Mouse (Mus musculus) intestine, embryonic 16.5 days (tissue): ENCODE results near the gene Nfkbia. TPM values are rescaled to one million over a fixed set of nuclear protein-coding genes. Genes with fewer than 3 reads are reported as not detected.

ENCODE experiments used
- ATAC-seq: fragments of 200-750 bp; cut with Nextera tagmentation; 2 replicates; pipeline ENCODE4 v1.8.0; 2017; ENCODE audit warnings: moderate TSS enrichment, moderate library complexity
- H3K27ac ChIP-seq: fragments of 300-500 bp; sonication (generic); 2 replicates; pipeline ENCODE4 v1.5.1; 2014; ENCODE audit warnings: mild to moderate bottlenecking, low read length
- H3K27me3 ChIP-seq: fragments of 300-500 bp; sonication (generic); replicated peaks from 2 replicates; pipeline ENCODE4 v1.6.1; 2014; ENCODE audit warnings: low read length, control low read depth, mixed read lengths; ENCODE audit not compliant: control insufficient read depth, insufficient read depth
- H3K36me3 ChIP-seq: fragments of 300-500 bp; sonication (generic); 2 replicates; pipeline ENCODE4 v1.6.1; 2014; ENCODE audit warnings: low read length, control low read depth; ENCODE audit not compliant: control insufficient read depth, insufficient read depth
- H3K4me1 ChIP-seq: fragments of 300-500 bp; sonication (generic); 2 replicates; pipeline ENCODE4 v1.6.1; 2014; ENCODE audit warnings: low read length, control low read depth, mixed read lengths; ENCODE audit not compliant: control insufficient read depth, insufficient read depth
- H3K4me2 ChIP-seq: fragments of 300-500 bp; sonication (generic); 2 replicates; pipeline ENCODE4 v1.6.1; 2014; ENCODE audit warnings: low read depth, low read length, control low read depth
- H3K4me3 ChIP-seq: fragments of 300-500 bp; sonication (generic); 2 replicates; pipeline ENCODE4 v1.5.1; 2014; ENCODE audit warnings: mild to moderate bottlenecking, low read length
- H3K9ac ChIP-seq: fragments of 300-500 bp; sonication (generic); 2 replicates; pipeline ENCODE4 v1.6.1; 2014; ENCODE audit warnings: low read depth, low read length
- H3K9me3 ChIP-seq: fragments of 300-500 bp; sonication (generic); 2 replicates; pipeline ENCODE4 v1.6.1; 2016; ENCODE audit warnings: low read length, control low read depth; ENCODE audit not compliant: control insufficient read depth
- WGBS: fragments of 180-500 bp; shearing (Covaris S2); extraction: QIAGEN DNeasy Blood & Tissue Kit; methylation state at CpG from one replicate; pipeline ENCODE4 v1.1.7; 2014; 5-methylcytosine and 5-hydroxymethylcytosine counted together
- polyA plus RNA-seq: library from polyadenylated mRNA; unstranded; fragments of >200 nt; fragmentation: Nextera tagmentation; extraction: Ambion mirVana; gene quantifications from 2 replicates; pipeline ENCODE4 v1.2.1, GENCODE M21; 2015

Gene Nfkbia
- polyA plus RNA-seq, 1 experiment from 2014 or later: 83.8 TPM

DNA sequence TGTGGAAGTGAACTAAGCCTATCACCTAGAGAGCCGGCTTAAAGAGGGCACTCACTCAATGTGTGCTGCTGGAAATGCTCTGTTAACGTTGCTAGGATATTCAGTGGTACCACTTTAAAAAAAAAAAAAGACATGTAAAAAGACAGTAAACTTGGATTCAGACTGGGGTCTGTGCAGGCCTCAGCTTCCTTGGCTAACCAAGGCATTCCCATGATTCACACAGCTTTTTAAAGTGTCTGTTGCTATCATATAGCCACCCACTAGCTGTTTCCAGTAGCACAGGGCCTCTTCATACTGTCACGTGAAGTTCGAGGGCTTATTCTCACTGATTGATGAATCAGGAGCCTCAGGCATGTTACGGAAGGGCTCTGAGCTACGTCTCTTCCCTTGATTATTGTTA, 30.0 kb downstream of the Nfkbia start:
- H3K27me3 ChIP-seq: no peaks in the 10 kb centered on the region
- H3K9ac ChIP-seq: no peak overlapping the region
- H3K4me1 ChIP-seq: peaks cover 27% of the 10 kb centered on the region
- whole genome bisulfite sequencing: 61% methylated on average over 6 of the region's 6 CpGs
- no peak overlapping the region for H3K4me2 ChIP-seq
- peak overlapping the region; percentile 71; the same call in 1 of the 2 replicates for H3K27ac ChIP-seq
- ATAC-seq: no peak
- H3K36me3 ChIP-seq: no peaks in the 10 kb centered on the region
- H3K9me3 ChIP-seq: no peaks in the 10 kb centered on the region
- H3K4me3 ChIP-seq: no peak overlapping the region

- H3K4me1 ChIP-seq: peaks cover 27% of the 10 kb centered on the region
- 54% methylated on average over 6 of the region's 6 CpGs for WGBS
Observed at GRCm38 (mm10) chr12:55461767-55462166, 30.7 kb downstream of the Nfkbia start.

GRCm38 (mm10) chr12:55460900-55461299, 31.5 kb downstream of the Nfkbia start:
- H3K4me3 ChIP-seq: no peak overlapping the region
- no peaks in the 10 kb centered on the region for H3K9me3 ChIP-seq
- peak overlapping the region; percentile 64; the same call in 1 of the 2 replicates for H3K27ac ChIP-seq
- WGBS: 57% methylated on average over 4 of the region's 4 CpGs
- H3K4me2 ChIP-seq: no peak overlapping the region
- no peak overlapping the region for H3K9ac ChIP-seq
- H3K36me3 ChIP-seq: no peaks in the 10 kb centered on the region
- no peaks in the 10 kb centered on the region for H3K27me3 ChIP-seq
- H3K4me1 ChIP-seq: peaks cover 31% of the 10 kb centered on the region
- ATAC-seq: no peak

More at GRCm38 (mm10) chr12:55461767-55462166, 30.7 kb downstream of the Nfkbia start:
- Histone ChIP-seq H3K27me3 (no peaks in the 10 kb centered on the region), H3K36me3 (no peaks in the 10 kb centered on the region), H3K9ac (no peak overlapping the region), H3K27ac (peak overlapping the region; percentile 64; the same call in 1 of the 2 replicates), H3K4me3 (no peak overlapping the region), H3K9me3 (no peaks in the 10 kb centered on the region), H3K4me2 (no peak overlapping the region)
- no peak for ATAC-seq

DNA sequence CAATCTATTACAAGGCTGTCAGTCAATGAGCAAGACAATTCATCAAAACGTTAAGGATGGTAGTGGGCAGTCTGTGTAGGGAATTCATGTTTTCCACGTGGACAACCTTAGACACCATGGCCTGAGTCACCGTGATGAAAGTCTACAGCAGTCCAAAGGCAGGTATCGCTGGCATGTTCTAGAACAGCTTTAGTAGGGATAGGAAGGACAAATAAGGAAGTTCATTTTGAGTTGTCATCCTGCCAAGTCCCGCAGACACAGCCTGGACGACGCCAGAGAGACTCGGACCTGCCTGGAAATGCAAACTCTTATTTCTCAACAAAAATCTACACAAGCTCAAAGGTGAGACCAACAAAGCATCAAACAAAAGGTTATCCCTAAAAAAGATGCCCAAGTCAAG, 32.7 kb downstream of the Nfkbia start:
- H3K4me3 ChIP-seq: no peak overlapping the region
- no peaks in the 10 kb centered on the region for H3K27me3 ChIP-seq
- no peak overlapping the region for H3K9ac ChIP-seq
- WGBS: 65% methylated on average over 8 of the region's 8 CpGs
- no peaks in the 10 kb centered on the region for H3K9me3 ChIP-seq
- H3K4me2 ChIP-seq: no peak overlapping the region
- H3K36me3 ChIP-seq: no peaks in the 10 kb centered on the region
- peaks cover 25% of the 10 kb centered on the region for H3K4me1 ChIP-seq
- no peak overlapping the region for H3K27ac ChIP-seq
- no peak for ATAC-seq

- no peaks in the 10 kb centered on the region for H3K36me3 ChIP-seq
- H3K9ac ChIP-seq: no peak overlapping the region
- H3K9me3 ChIP-seq: no peaks in the 10 kb centered on the region
- H3K27me3 ChIP-seq: no peaks in the 10 kb centered on the region
- H3K4me1 ChIP-seq: peaks cover 16% of the 10 kb centered on the region
- H3K4me3 ChIP-seq: no peak overlapping the region
- no peak overlapping the region for H3K27ac ChIP-seq
- H3K4me2 ChIP-seq: no peak overlapping the region
- no peak for ATAC-seq
- 88% methylated on average over 5 of the region's 5 CpGs for WGBS
Observed at GRCm38 (mm10) chr12:55456893-55457292, 35.6 kb downstream of the Nfkbia start.

GRCm38 (mm10) chr12:55456136-55456535, 36.3 kb downstream of the Nfkbia start:
- no peak for ATAC-seq
- no peak overlapping the region for H3K27ac ChIP-seq
- H3K4me1 ChIP-seq: peaks cover 10% of the 10 kb centered on the region; the same call in 1 of the 2 replicates
- H3K4me3 ChIP-seq: no peak overlapping the region
- no peaks in the 10 kb centered on the region for H3K36me3 ChIP-seq
- no peaks in the 10 kb centered on the region for H3K27me3 ChIP-seq
- H3K9me3 ChIP-seq: no peaks in the 10 kb centered on the region
- WGBS: 77% methylated on average over 3 of the region's 3 CpGs
- H3K4me2 ChIP-seq: no peak overlapping the region
- H3K9ac ChIP-seq: no peak overlapping the region

GRCm38 (mm10) chr12:55455206-55455605, 37.2 kb downstream of the Nfkbia start:
- peaks cover 13% of the 10 kb centered on the region; the same call in 1 of the 2 replicates for H3K4me1 ChIP-seq
- H3K4me3 ChIP-seq: no peak overlapping the region
- H3K9ac ChIP-seq: no peak overlapping the region
- no peak for ATAC-seq
- WGBS: 82% methylated on average over 9 of the region's 10 CpGs
- H3K9me3 ChIP-seq: no peaks in the 10 kb centered on the region
- H3K27me3 ChIP-seq: no peaks in the 10 kb centered on the region
- H3K4me2 ChIP-seq: no peak overlapping the region
- H3K27ac ChIP-seq: no peak overlapping the region
- H3K36me3 ChIP-seq: no peaks in the 10 kb centered on the region

DNA sequence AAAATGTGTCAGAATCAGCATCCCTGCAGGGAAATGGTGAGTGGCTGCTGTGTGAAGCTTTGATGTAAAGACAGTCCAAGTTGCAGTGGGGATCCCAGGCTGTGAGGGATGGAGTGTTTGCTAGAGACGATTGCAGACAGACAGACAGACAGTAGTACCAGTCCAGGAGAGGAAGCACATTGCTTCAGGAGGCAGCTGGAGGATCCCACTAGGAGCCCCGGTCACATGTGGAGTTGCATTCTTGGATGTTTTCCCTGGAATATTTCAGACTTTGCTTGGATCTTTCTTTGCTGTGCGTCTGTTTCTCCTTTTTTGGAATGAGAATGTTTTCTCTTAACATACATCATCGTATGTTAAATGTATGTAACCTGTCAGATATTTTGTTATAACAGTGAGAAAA, 38.5 kb downstream of the Nfkbia start:
- Histone ChIP-seq H3K4me3 (no peak overlapping the region), H3K27me3 (no peaks in the 10 kb centered on the region), H3K4me2 (no peak overlapping the region), H3K9me3 (no peaks in the 10 kb centered on the region), H3K36me3 (no peaks in the 10 kb centered on the region), H3K27ac (no peak overlapping the region), H3K9ac (no peak overlapping the region), H3K4me1 (peaks cover 14% of the 10 kb centered on the region; the same call in 1 of the 2 replicates)
- WGBS: 48% methylated on average over 4 of the region's 4 CpGs
- no peak; the same call in 1 of the 2 replicates for ATAC-seq

DNA sequence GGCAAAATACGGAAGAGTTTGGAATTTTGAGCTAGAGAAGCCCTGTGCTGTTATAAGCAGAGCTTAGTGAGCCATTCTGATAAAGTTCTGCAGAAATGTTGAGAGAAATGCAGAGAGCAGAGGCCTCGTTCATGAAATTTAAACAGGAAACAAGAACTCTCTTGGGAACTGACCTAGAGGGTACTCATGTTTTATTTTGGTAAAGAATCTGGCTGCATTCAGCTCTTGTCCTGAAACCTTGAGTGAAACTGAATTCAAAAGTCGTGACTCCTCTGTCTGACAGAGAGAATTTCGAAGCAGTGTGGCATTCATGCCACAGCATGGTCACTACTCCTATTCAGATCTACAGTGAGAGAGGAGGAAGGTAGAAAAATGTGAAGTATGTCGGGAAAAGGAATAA, 39.6 kb downstream of the Nfkbia start:
- H3K9ac ChIP-seq: no peak overlapping the region
- H3K36me3 ChIP-seq: no peaks in the 10 kb centered on the region
- H3K9me3 ChIP-seq: no peaks in the 10 kb centered on the region
- H3K27ac ChIP-seq: peak overlapping the region; percentile 7
- no peak overlapping the region for H3K4me2 ChIP-seq
- no peak for ATAC-seq
- 45% methylated on average over 5 of the region's 5 CpGs for WGBS
- H3K27me3 ChIP-seq: no peaks in the 10 kb centered on the region
- H3K4me3 ChIP-seq: no peak overlapping the region
- H3K4me1 ChIP-seq: peaks cover 11% of the 10 kb centered on the region; the same call in 1 of the 2 replicates

- no peak for ATAC-seq
Observed at GRCm38 (mm10) chr12:55450421-55450820, 42.0 kb downstream of the Nfkbia start.

More at GRCm38 (mm10) chr12:55450421-55450820, 42.0 kb downstream of the Nfkbia start:
- Histone ChIP-seq H3K9me3 (no peaks in the 10 kb centered on the region), H3K4me1 (peaks cover 24% of the 10 kb centered on the region), H3K36me3 (no peaks in the 10 kb centered on the region), H3K27me3 (no peaks in the 10 kb centered on the region), H3K4me3 (no peak overlapping the region), H3K27ac (no peak overlapping the region), H3K9ac (no peak overlapping the region), H3K4me2 (no peak overlapping the region)
- 43% methylated on average over 16 of the region's 16 CpGs for WGBS
